Mouse (Mus musculus) intestine, embryonic 15.5 days (tissue): ENCODE results near the gene Gp1bb. TPM values are rescaled to one million over a fixed set of nuclear protein-coding genes. Genes with fewer than 3 reads are reported as not detected.
A peak's percentile ranks its signal among the peaks of the same experiment; 100 is the strongest.

Source experiments
- ATAC-seq: fragments of 200-750 bp; cut with Nextera tagmentation; 2 replicates; pipeline ENCODE4 v1.8.0; 2017; ENCODE audit warnings: moderate TSS enrichment, moderate library complexity
- H3K27ac ChIP-seq: fragments of 300-500 bp; sonication (generic); 2 replicates; pipeline ENCODE4 v1.5.1; 2015; ENCODE audit warnings: mild to moderate bottlenecking, inconsistent platforms
- H3K27me3 ChIP-seq: fragments of 300-500 bp; sonication (generic); replicated peaks from 2 replicates; pipeline ENCODE4 v1.6.1; 2015; ENCODE audit warnings: inconsistent platforms
- H3K36me3 ChIP-seq: fragments of 300-500 bp; sonication (generic); 2 replicates; pipeline ENCODE4 v1.6.1; 2015; ENCODE audit warnings: inconsistent platforms
- H3K4me1 ChIP-seq: fragments of 300-500 bp; sonication (generic); replicated peaks from 2 replicates; pipeline ENCODE4 v1.6.1; 2015; ENCODE audit warnings: inconsistent platforms
- H3K4me2 ChIP-seq: fragments of 300-500 bp; sonication (generic); replicated peaks from 2 replicates; pipeline ENCODE4 v1.6.1; 2015; ENCODE audit warnings: mild to moderate bottlenecking, inconsistent platforms
- H3K4me3 ChIP-seq: fragments of 300-500 bp; sonication (generic); replicated peaks from 2 replicates; pipeline ENCODE4 v1.5.1; 2015; ENCODE audit warnings: inconsistent platforms
- H3K9ac ChIP-seq: fragments of 300-500 bp; sonication (generic); 2 replicates; pipeline ENCODE4 v1.6.1; 2015; ENCODE audit warnings: inconsistent platforms
- H3K9me3 ChIP-seq: fragments of 300-500 bp; sonication (generic); 2 replicates; pipeline ENCODE4 v1.6.1; 2016; ENCODE audit warnings: inconsistent platforms
- WGBS: fragments of 180-500 bp; shearing (Covaris S2); methylation state at CpG from one replicate; pipeline ENCODE4 v1.1.7; 2015; 5-methylcytosine and 5-hydroxymethylcytosine counted together
- polyA plus RNA-seq: library from polyadenylated mRNA; unstranded; fragments of >200 nt; fragmentation: Nextera tagmentation; extraction: Ambion mirVana; gene quantifications from 2 replicates; pipeline ENCODE4 v1.2.1, GENCODE M21; 2015

Gene Gp1bb
- 2.2 and 2.5 TPM in 2 replicates for polyA plus RNA-seq

DNA sequence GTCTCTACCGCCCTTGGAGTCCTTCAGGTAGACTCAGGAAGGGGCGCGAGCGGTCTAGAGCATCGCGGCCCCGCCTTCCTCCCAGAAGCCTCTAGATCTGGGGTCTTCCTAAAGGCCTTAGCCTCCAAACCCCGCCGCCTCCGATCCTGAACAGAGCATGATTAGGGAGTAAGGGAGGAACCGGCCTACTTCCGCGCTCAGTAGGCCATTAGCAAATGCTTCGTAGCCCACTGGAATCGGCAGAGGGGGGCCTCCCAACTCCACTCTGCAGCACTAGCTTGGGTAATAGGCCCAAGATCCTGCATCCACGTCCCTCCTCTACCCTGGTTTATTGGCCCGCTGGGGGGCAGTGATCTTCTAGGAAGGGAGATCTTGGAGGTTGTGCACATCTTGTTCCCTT, at the start of gene Gp1bb:
Gene Gp1bb (minus strand): TSS at position 385 of the 400 bp plus-strand sequence.
- Histone ChIP-seq H3K27me3 (peaks cover 78% of the 10 kb centered on the region), H3K9me3 (no peaks in the 10 kb centered on the region), H3K4me2 (peak within 1 kb of the TSS; percentile 95), H3K27ac (no peak within 1 kb of the TSS), H3K36me3 (peaks cover 12% of the 10 kb centered on the region; the same call in 1 of the 2 replicates), H3K9ac (no peak within 1 kb of the TSS), H3K4me1 (peaks cover 32% of the 10 kb centered on the region), H3K4me3 (peak within 1 kb of the TSS; percentile 49)
- 39% methylated on average over 17 of the region's 17 CpGs for WGBS
- no peak for ATAC-seq

DNA sequence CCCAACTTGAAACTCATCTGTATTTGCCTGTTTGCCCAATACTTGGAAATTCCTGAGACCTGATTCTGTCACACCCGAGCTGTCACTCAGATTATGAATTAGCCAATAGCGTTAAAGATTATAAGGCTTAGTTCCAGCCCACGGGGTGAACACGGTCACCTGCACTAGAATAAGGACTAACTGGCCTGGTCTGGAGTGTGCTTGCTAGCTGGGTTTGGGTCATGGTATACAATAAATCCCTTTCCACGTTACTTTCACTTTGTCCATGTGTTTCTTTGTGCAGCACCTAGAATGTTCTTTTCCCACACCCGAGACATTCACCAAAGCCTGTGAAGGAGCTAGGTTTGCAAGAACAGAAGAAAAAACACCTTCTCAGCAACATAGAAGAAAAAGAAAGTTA, 47.7 kb upstream of the Gp1bb start:
- Histone ChIP-seq H3K4me1 (no peaks in the 10 kb centered on the region), H3K27ac (no peak overlapping the region), H3K9ac (no peak overlapping the region), H3K4me3 (no peak overlapping the region), H3K4me2 (no peak overlapping the region), H3K9me3 (no peaks in the 10 kb centered on the region), H3K27me3 (no peaks in the 10 kb centered on the region), H3K36me3 (no peaks in the 10 kb centered on the region)
- WGBS: 69% methylated on average over 6 of the region's 6 CpGs
- no peak for ATAC-seq

DNA sequence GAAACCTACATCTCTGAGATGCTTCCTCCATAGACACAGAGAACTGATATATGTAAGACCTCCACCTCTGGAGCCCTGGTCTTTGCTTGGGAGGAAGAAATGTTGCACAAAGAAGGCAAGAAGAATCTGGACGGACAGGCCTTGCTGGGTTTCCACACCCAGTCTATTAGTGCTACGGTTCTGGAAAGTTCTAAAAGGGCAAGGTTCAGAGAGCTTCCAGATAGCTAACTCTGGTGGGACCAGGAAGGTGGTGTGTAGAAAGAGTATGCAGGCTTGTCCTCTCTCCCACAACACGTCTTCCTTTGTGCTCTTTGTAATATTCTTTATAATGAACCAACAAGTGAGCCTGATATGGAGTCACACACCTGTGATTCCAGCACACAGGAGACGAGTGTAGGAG, 36.4 kb upstream of the Gp1bb start:
- 0 out of 2 replicates have a peak, but pooled peaks cover 3% of the 10 kb centered on the region for H3K4me1 ChIP-seq
- H3K4me3 ChIP-seq: no peak overlapping the region
- no peak overlapping the region for H3K9ac ChIP-seq
- H3K27ac ChIP-seq: no peak overlapping the region
- H3K27me3 ChIP-seq: no peaks in the 10 kb centered on the region
- no peak overlapping the region for H3K4me2 ChIP-seq
- 58% methylated on average over 4 of the region's 4 CpGs for WGBS
- no peaks in the 10 kb centered on the region for H3K9me3 ChIP-seq
- peak; percentile 64 for ATAC-seq
- no peaks in the 10 kb centered on the region for H3K36me3 ChIP-seq

GRCm38 (mm10) chr16:18655372-18656098, 33.3 kb upstream of the Gp1bb start:
- no peak overlapping the region for H3K4me2 ChIP-seq
- no peaks in the 10 kb centered on the region for H3K9me3 ChIP-seq
- H3K9ac ChIP-seq: no peak overlapping the region
- no peak overlapping the region for H3K27ac ChIP-seq
- WGBS: 59% methylated on average over 5 of the region's 5 CpGs
- H3K27me3 ChIP-seq: no peaks in the 10 kb centered on the region
- no peak for ATAC-seq
- H3K4me3 ChIP-seq: no peak overlapping the region
- no peaks in the 10 kb centered on the region for H3K36me3 ChIP-seq
- 0 out of 2 replicates have a peak, but pooled peaks cover 3% of the 10 kb centered on the region for H3K4me1 ChIP-seq

DNA sequence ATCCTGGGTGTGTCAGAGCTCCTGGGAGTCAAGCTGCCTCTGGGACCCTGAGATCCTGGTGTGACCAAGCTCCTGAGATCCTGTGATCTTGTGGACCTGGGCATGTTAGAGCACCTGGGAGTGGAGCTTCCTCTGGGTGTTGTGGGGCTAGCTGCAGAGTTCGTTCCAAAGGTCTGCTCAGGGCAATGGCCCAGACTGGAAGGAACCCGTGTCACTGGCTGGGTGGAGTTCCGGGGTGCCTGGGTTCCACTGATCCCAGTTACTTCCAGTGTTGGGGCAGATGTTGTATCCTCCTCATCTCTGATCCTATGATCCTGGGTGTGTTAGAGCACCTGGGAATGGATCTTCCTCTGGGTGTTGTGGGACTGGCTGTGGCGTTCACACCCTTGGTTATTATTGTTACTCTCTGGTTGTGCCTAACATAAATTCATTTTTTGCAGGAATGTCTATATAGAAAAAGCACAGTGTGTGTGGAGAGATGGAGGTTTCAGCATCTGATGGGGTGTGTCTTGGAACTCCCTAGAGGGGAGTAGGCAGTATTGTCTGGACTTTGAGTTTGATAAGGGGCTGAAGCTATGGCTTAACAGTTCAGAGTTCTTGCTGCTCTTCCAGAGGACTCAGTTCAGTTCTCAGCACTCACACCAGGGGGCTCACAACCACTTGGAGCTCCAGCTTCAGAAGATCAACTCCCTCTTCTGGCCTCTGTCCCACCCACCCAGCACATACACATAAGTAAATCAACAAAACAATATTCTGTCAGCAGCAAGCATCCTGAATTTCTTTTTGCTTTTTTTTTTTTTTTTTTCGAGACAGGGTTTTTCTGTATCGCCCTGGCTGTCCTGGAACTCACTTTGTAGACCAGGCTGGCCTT, 31.3 kb upstream of the Gp1bb start:
- peak; percentile 90 for ATAC-seq

DNA sequence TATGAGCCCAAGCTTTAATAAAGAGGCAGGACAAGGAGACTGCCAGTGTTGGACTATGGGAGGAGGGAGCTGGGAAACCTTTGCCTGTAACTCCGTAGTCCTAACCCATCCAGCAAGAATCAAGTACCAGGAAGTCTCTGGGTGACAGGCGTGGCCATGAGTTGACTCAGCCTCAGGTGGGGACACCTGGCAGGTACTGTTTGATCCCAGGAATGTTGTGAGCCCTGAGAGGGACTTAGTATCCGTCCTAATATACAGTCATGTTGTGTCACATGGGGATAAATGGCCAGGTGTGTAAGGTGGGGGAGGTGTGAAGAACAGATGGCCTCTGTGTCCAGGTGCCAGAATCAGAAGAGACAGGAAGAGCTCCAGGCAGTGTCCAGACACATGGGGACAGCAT, 26.9 kb upstream of the Gp1bb start:
- Histone ChIP-seq H3K4me2 (no peak overlapping the region), H3K9ac (no peak overlapping the region), H3K4me3 (no peak overlapping the region), H3K27ac (0 out of 2 replicates have a peak overlapping the region, but pooled peaks have one; percentile 51), H3K27me3 (no peaks in the 10 kb centered on the region), H3K4me1 (no peaks in the 10 kb centered on the region), H3K9me3 (no peaks in the 10 kb centered on the region), H3K36me3 (no peaks in the 10 kb centered on the region)
- WGBS: 54% methylated on average over 3 of the region's 3 CpGs
- ATAC-seq: peak; percentile 60

More for the DNA sequence above, 31.3 kb upstream of the Gp1bb start:
- H3K27ac ChIP-seq: peak overlapping the region; percentile 71
- H3K36me3 ChIP-seq: no peaks in the 10 kb centered on the region
- H3K9me3 ChIP-seq: no peaks in the 10 kb centered on the region
- no peaks in the 10 kb centered on the region for H3K27me3 ChIP-seq
- H3K4me3 ChIP-seq: no peak overlapping the region
- no peak overlapping the region for H3K9ac ChIP-seq
- 0 out of 2 replicates have a peak, but pooled peaks cover 3% of the 10 kb centered on the region for H3K4me1 ChIP-seq
- no peak overlapping the region for H3K4me2 ChIP-seq
- WGBS: 75% methylated on average over 6 of the region's 6 CpGs

- H3K27ac ChIP-seq: 0 out of 2 replicates have a peak overlapping the region, but pooled peaks have one; percentile 27
- H3K9ac ChIP-seq: no peak overlapping the region
- no peaks in the 10 kb centered on the region for H3K36me3 ChIP-seq
- no peak overlapping the region for H3K4me2 ChIP-seq
- WGBS: 55% methylated on average over 6 of the region's 6 CpGs
- H3K27me3 ChIP-seq: no peaks in the 10 kb centered on the region
- no peaks in the 10 kb centered on the region for H3K9me3 ChIP-seq
- no peak overlapping the region for H3K4me3 ChIP-seq
- H3K4me1 ChIP-seq: no peaks in the 10 kb centered on the region
- peak; percentile 67 for ATAC-seq
Observed at GRCm38 (mm10) chr16:18645329-18645728, 23.1 kb upstream of the Gp1bb start.

GRCm38 (mm10) chr16:18644485-18644884, 22.3 kb upstream of the Gp1bb start:
- H3K4me1 ChIP-seq: no peaks in the 10 kb centered on the region
- H3K36me3 ChIP-seq: no peaks in the 10 kb centered on the region
- WGBS: 65% methylated on average over 4 of the region's 4 CpGs
- no peaks in the 10 kb centered on the region for H3K9me3 ChIP-seq
- H3K4me2 ChIP-seq: no peak overlapping the region
- H3K27ac ChIP-seq: no peak overlapping the region
- no peaks in the 10 kb centered on the region for H3K27me3 ChIP-seq
- ATAC-seq: peak; percentile 52
- H3K9ac ChIP-seq: no peak overlapping the region
- H3K4me3 ChIP-seq: no peak overlapping the region

GRCm38 (mm10) chr16:18643406-18643998, 21.3 kb upstream of the Gp1bb start:
- Histone ChIP-seq H3K4me2 (no peak overlapping the region), H3K4me3 (no peak overlapping the region), H3K27me3 (no peaks in the 10 kb centered on the region), H3K9me3 (no peaks in the 10 kb centered on the region), H3K36me3 (no peaks in the 10 kb centered on the region), H3K27ac (no peak overlapping the region), H3K9ac (no peak overlapping the region), H3K4me1 (no peaks in the 10 kb centered on the region)
- ATAC-seq: no peak
- WGBS: 75% methylated on average over 11 of the region's 11 CpGs

DNA sequence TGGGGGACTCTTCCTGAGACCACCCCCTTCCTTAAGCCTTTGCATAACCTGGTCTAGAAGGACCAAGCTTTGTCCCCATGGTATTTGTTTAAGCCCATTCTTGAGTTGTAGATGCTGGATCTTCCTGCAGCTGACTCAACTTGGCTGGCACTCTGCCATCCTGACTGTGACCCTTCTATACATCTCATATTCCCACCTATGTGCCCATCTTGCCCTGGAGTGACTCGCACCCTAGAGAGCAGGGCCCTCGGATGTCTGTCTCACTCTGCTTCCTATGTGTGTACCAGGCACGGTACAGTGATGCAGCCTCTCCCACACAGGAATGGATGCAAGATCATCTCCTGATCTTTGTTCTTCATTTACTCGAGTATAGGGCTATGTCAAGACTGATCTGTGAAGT, 20.7 kb upstream of the Gp1bb start:
- Histone ChIP-seq H3K27ac (no peak overlapping the region), H3K4me3 (no peak overlapping the region), H3K36me3 (no peaks in the 10 kb centered on the region), H3K4me1 (no peaks in the 10 kb centered on the region), H3K9ac (no peak overlapping the region), H3K27me3 (no peaks in the 10 kb centered on the region), H3K4me2 (no peak overlapping the region), H3K9me3 (no peaks in the 10 kb centered on the region)
- WGBS: 80% methylated on average over 4 of the region's 4 CpGs
- ATAC-seq: no peak

DNA sequence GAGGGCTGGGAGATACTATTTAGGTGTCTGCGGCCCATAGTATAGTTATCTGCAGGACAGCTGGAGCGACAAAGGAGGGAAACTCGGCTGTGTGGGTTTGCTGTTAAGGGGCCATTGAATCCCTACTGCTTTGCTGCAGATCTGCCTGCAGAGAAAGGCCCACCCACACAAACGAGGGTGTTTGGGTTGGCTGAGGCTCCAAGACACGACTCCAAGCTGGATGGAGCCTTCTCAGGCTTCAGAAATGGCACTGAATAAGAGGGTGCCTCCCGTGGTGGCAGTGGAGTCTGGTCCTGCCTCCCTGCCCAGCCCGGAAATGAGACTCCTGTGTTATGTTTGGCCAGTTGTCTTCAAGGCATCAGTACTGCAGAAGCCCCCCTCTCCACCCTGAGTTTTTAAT, 20.1 kb upstream of the Gp1bb start:
- Histone ChIP-seq H3K36me3 (no peaks in the 10 kb centered on the region), H3K9me3 (no peaks in the 10 kb centered on the region), H3K27ac (no peak overlapping the region), H3K9ac (no peak overlapping the region), H3K27me3 (no peaks in the 10 kb centered on the region), H3K4me1 (no peaks in the 10 kb centered on the region), H3K4me3 (no peak overlapping the region), H3K4me2 (no peak overlapping the region)
- WGBS: 51% methylated on average over 7 of the region's 7 CpGs
- ATAC-seq: no peak

GRCm38 (mm10) chr16:18639382-18639929, 17.3 kb upstream of the Gp1bb start:
- H3K4me2 ChIP-seq: no peak overlapping the region
- no peaks in the 10 kb centered on the region for H3K36me3 ChIP-seq
- WGBS: 41% methylated on average over 1 of the region's 1 CpGs
- no peaks in the 10 kb centered on the region for H3K9me3 ChIP-seq
- ATAC-seq: peak; percentile 91
- peak overlapping the region; percentile 59 for H3K27ac ChIP-seq
- H3K4me3 ChIP-seq: no peak overlapping the region
- no peaks in the 10 kb centered on the region for H3K27me3 ChIP-seq
- H3K4me1 ChIP-seq: no peaks in the 10 kb centered on the region
- no peak overlapping the region for H3K9ac ChIP-seq
